Mouse (Mus musculus) left cerebral cortex, postnatal 4 days (tissue): ENCODE measurements around the gene Lce6a. TPM values are rescaled to one million over a fixed set of nuclear protein-coding genes. Genes with fewer than 3 reads are reported as not detected.

Source experiments
- DNase-seq: peaks from one replicate; pipeline ENCODE4 v3.0.0-alpha.2; 2022
- intact Hi-C: fragments of 180-260 bp; cut with DNase I; formaldehyde crosslinking; loops from one replicate; pipeline ENCODE4 v1.15.1; 2025
- total RNA-seq, 2 experiments: library from RNA; stranded (reverse); gene quantifications; 2 replicates each; pipeline ENCODE4 v1.2.3; 2021

The Lce6a gene
- total RNA-seq, result not detected

GRCm38 (mm10) chr3:92621560-92621959, at the start of gene Lce6a:
TSS of gene Lce6a (minus strand) at chr3:92621660.
- intact Hi-C loops, result no loop called here
- no peak for DNase-seq

GRCm38 (mm10) chr3:92670215-92670614, 48.8 kb upstream of the Lce6a start, which contains the start of gene Lce1a2:
TSS of gene Lce1a2 (minus strand) at chr3:92670315.
- DNase-seq, result no peak
- intact Hi-C loops, result no loop called here

GRCm38 (mm10) chr3:92656826-92657225, 35.4 kb upstream of the Lce6a start, which contains the start of gene Lce1b:
TSS of gene Lce1b (minus strand) at chr3:92656926.
- no peak for DNase-seq
- intact Hi-C loops, result no loop called here

- intact Hi-C loops, result no loop called here
- DNase-seq, result no peak
Observed at GRCm38 (mm10) chr3:92648207-92648606, 26.7 kb upstream of the Lce6a start, which contains the start of gene Lce1a1. TSS of gene Lce1a1 (minus strand) at chr3:92648307.

- intact Hi-C loops, result no loop called here
- no peak for DNase-seq
Observed at GRCm38 (mm10) chr3:92639854-92640253, 18.4 kb upstream of the Lce6a start.

GRCm38 (mm10) chr3:92638653-92638991, 17.2 kb upstream of the Lce6a start:
- intact Hi-C loops, result no loop called here
- no peak for DNase-seq

GRCm38 (mm10) chr3:92637745-92638652, 16.5 kb upstream of the Lce6a start:
- DNase-seq, result no peak
- intact Hi-C loops, result no loop called here

- intact Hi-C loops, result no loop called here
- DNase-seq, result no peak
Observed at GRCm38 (mm10) chr3:92609804-92610203, 11.7 kb downstream of the Lce6a start.

GRCm38 (mm10) chr3:92607392-92607791, 14.1 kb downstream of the Lce6a start, which contains the start of gene 2210017I01Rik:
TSS of gene 2210017I01Rik (minus strand) at chr3:92607492.
- DNase-seq, result no peak
- intact Hi-C loops, result no loop called here

GRCm38 (mm10) chr3:92602169-92602568, 19.3 kb downstream of the Lce6a start:
- intact Hi-C loops, result no loop called here
- DNase-seq, result no peak

- intact Hi-C loops, result no loop called here
Observed at GRCm38 (mm10) chr3:92600456-92600855, 21.0 kb downstream of the Lce6a start.

GRCm38 (mm10) chr3:92599973-92600372, 21.5 kb downstream of the Lce6a start:
- DNase-seq, result no peak
- intact Hi-C loops, result no loop called here

More at GRCm38 (mm10) chr3:92600456-92600855, 21.0 kb downstream of the Lce6a start:
- DNase-seq, result no peak

- no peak for DNase-seq
- intact Hi-C loops, result no loop called here
Observed at GRCm38 (mm10) chr3:92598429-92598828, 23.0 kb downstream of the Lce6a start.

- DNase-seq, result no peak
- intact Hi-C loops, result no loop called here
Observed at GRCm38 (mm10) chr3:92588858-92589257, 32.6 kb downstream of the Lce6a start, which contains the start of gene Smcp. TSS of gene Smcp (minus strand) at chr3:92588997.

GRCm38 (mm10) chr3:92587190-92587589, 34.3 kb downstream of the Lce6a start:
- intact Hi-C loops, result no loop called here
- no peak for DNase-seq

- intact Hi-C loops, result no loop called here
- DNase-seq, result no peak
Observed at GRCm38 (mm10) chr3:92585055-92585454, 36.4 kb downstream of the Lce6a start.

- intact Hi-C loops, result no loop called here
- no peak for DNase-seq
Observed at GRCm38 (mm10) chr3:92583164-92583826, 38.2 kb downstream of the Lce6a start.

- intact Hi-C loops, result no loop called here
- no peak for DNase-seq
Observed at GRCm38 (mm10) chr3:92579508-92579907, 42.0 kb downstream of the Lce6a start.

GRCm38 (mm10) chr3:92578652-92579413, 42.6 kb downstream of the Lce6a start:
- DNase-seq, result no peak
- intact Hi-C loops, result no loop called here

- intact Hi-C loops, result no loop called here
- DNase-seq, result no peak
Observed at GRCm38 (mm10) chr3:92573449-92574041, 47.9 kb downstream of the Lce6a start, which contains the start of gene Ivl. TSS of gene Ivl (minus strand) at chr3:92573735.
